Mouse (Mus musculus) liver, embryonic 14.5 days (tissue): ENCODE data around the gene Rhbg. TPM values are rescaled to one million over a fixed set of nuclear protein-coding genes. Genes with fewer than 3 reads are reported as not detected.

Experiments used
- ATAC-seq: fragments of 200-750 bp; cut with Nextera tagmentation; 2 replicates; pipeline ENCODE4 v1.8.0; 2017; ENCODE audit warnings: moderate number of reproducible peaks, mild to moderate bottlenecking, moderate library complexity; ENCODE audit not compliant: insufficient read depth
- DNase-seq, 3 experiments: peaks; one replicate each; pipeline ENCODE4 v3.0.0-alpha.2; 2012 to 2013; ENCODE audit warnings: low read depth in 3 of 3, low spot score in 3 of 3
- H3K27ac ChIP-seq: fragments of 300-500 bp; sonication (generic); 2 replicates; pipeline ENCODE4 v1.5.1; 2014; ENCODE audit warnings: moderate library complexity, mild to moderate bottlenecking, control low read depth, inconsistent platforms
- H3K27me3 ChIP-seq: fragments of 300-500 bp; sonication (generic); 2 replicates; pipeline ENCODE4 v1.6.1; 2014; ENCODE audit warnings: mild to moderate bottlenecking, low read length, moderate library complexity; ENCODE audit not compliant: control insufficient read depth, insufficient read depth
- H3K36me3 ChIP-seq: fragments of 300-500 bp; sonication (generic); replicated peaks from 2 replicates; pipeline ENCODE4 v1.6.1; 2014; ENCODE audit warnings: low read depth; ENCODE audit not compliant: control insufficient read depth, insufficient read depth
- H3K4me1 ChIP-seq, 2 experiments: fragments of 200-500 bp in 1 of 2; fragments of 300-500 bp in 1 of 2; sonication (generic) in 1 of 2; replicated peaks; 2 replicates each; pipeline ENCODE4 v1.6.1; 2012 to 2014; ENCODE audit warnings: antibody characterized with exemption in 1 of 2, inconsistent platforms in 1 of 2, low read length in 1 of 2; ENCODE audit not compliant: control insufficient read depth in 2 of 2, insufficient read depth in 2 of 2
- H3K4me2 ChIP-seq: fragments of 300-500 bp; sonication (generic); 2 replicates; pipeline ENCODE4 v1.6.1; 2014; ENCODE audit warnings: low read depth, mild to moderate bottlenecking, control low read depth, moderate library complexity
- H3K4me3 ChIP-seq, 2 experiments: fragments of 200-500 bp in 1 of 2; fragments of 300-500 bp in 1 of 2; sonication (generic) in 1 of 2; 2 replicates each; pipeline ENCODE4 v1.5.1; 2012 to 2014; ENCODE audit warnings: low read depth in 2 of 2, low read length in 2 of 2, mild to moderate bottlenecking in 2 of 2, control low read depth in 1 of 2, inconsistent platforms in 1 of 2, moderate library complexity in 1 of 2; ENCODE audit not compliant: insufficient read depth in 1 of 2
- H3K9ac ChIP-seq: fragments of 300-500 bp; sonication (generic); replicated peaks from 2 replicates; pipeline ENCODE4 v1.6.1; 2014; ENCODE audit warnings: mild to moderate bottlenecking, control low read depth, moderate library complexity
- H3K9me3 ChIP-seq: fragments of 300-500 bp; sonication (generic); 2 replicates; pipeline ENCODE4 v1.6.1; 2016; ENCODE audit warnings: low read length, mixed read lengths; ENCODE audit not compliant: control insufficient read depth
- CTCF ChIP-seq: IDR thresholded peaks from 2 replicates; pipeline ENCODE4 v1.5.1; 2016; ENCODE audit warnings: antibody characterized with exemption, low read depth, control low read depth
- EP300 ChIP-seq: IDR thresholded peaks from 2 replicates; pipeline ENCODE4 v1.6.1; 2016; ENCODE audit warnings: antibody characterized with exemption, low read depth
- WGBS: fragments of 180-500 bp; shearing (Covaris S2); extraction: QIAGEN DNeasy Blood & Tissue Kit; methylation state at CpG from one replicate; pipeline ENCODE4 v1.1.7; 2014; ENCODE audit not compliant: insufficient replicate concordance; 5-methylcytosine and 5-hydroxymethylcytosine counted together
- microRNA-seq: library from miRNA; unstranded; fragments of <30 nt; microRNA quantifications from one replicate; pipeline ENCODE4, GENCODE M21; 2016
- polyA plus RNA-seq, 2 experiments: library from polyadenylated mRNA; depleted of rRNA in 1 of 2; stranded (reverse) in 1 of 2; unstranded in 1 of 2; fragments of >200 nt; fragmentation: Nextera tagmentation in 1 of 2; extraction: Ambion mirVana in 1 of 2; gene quantifications; 2 replicates each; pipeline versions ENCODE4 v1.2.1 to v1.2.3; 2012 to 2014

The Rhbg gene
- polyA plus RNA-seq, 2 experiments: 5.6 to 7.6 TPM

GRCm38 (mm10) chr3:88198505-88199020 is 55.9 kb downstream of the Rhbg start:
- Histone ChIP-seq H3K4me3 (no peak overlapping the region), H3K4me1 (no peaks in the 10 kb centered on the region), H3K27me3 (peaks cover 68% of the 10 kb centered on the region), H3K27ac (no peak overlapping the region), H3K4me2 (no peak overlapping the region), H3K9ac (no peak overlapping the region), H3K9me3 (no peaks in the 10 kb centered on the region), H3K36me3 (no peaks in the 10 kb centered on the region)
- WGBS: 4% methylated on average over 9 of the region's 9 CpGs
- no peak for ATAC-seq
- TF ChIP-seq CTCF (no peak), EP300 (no peak)
- no peak for DNase-seq

GRCm38 (mm10) chr3:88197741-88198504 is 56.6 kb downstream of the Rhbg start:
- no peak overlapping the region for H3K27ac ChIP-seq
- no peaks in the 10 kb centered on the region for H3K9me3 ChIP-seq
- peaks cover 67% of the 10 kb centered on the region for H3K27me3 ChIP-seq
- 12% methylated on average over 10 of the region's 10 CpGs for WGBS
- no peak for ATAC-seq
- DNase-seq: no peak
- no peak overlapping the region for H3K9ac ChIP-seq
- no peaks in the 10 kb centered on the region for H3K4me1 ChIP-seq
- no peak overlapping the region for H3K4me2 ChIP-seq
- no peak overlapping the region for H3K4me3 ChIP-seq
- no peak for TF ChIP-seq EP300
- no peak for TF ChIP-seq CTCF
- no peaks in the 10 kb centered on the region for H3K36me3 ChIP-seq

Small RNAs within 50 kb of the gene (microRNA-seq; reads per million reads assigned to microRNA genes)
- gene Gm25641 (not detected), gene Mir3093 (not detected), gene Mir9-1 (not detected)

Other genes with a start within 250 kb of the Rhbg start
- not detected in 2 replicates for gene Hapln2, start 227.1 kb downstream of the Rhbg start, polyA plus RNA-seq (2012; rRNA removed)
- gene Hapln2, start 227.1 kb downstream of the Rhbg start, polyA plus RNA-seq (2014; fragmentation: Nextera tagmentation; extraction: Ambion mirVana): not detected in 2 replicates
- 5.4 and 11.5 TPM in 2 replicates for gene Gpatch4, start 211.6 kb downstream of the Rhbg start, polyA plus RNA-seq (2012; rRNA removed)
- gene Gpatch4, start 211.6 kb downstream of the Rhbg start, polyA plus RNA-seq (2014; fragmentation: Nextera tagmentation; extraction: Ambion mirVana): 19.0 and 22.2 TPM in 2 replicates
- 25.0 and 26.1 TPM in 2 replicates for gene Naxe, start 196.2 kb downstream of the Rhbg start, polyA plus RNA-seq (2012; rRNA removed)
- gene Naxe, start 196.2 kb downstream of the Rhbg start, polyA plus RNA-seq (2014; fragmentation: Nextera tagmentation; extraction: Ambion mirVana): 59.6 and 67.7 TPM in 2 replicates
- not detected in 2 replicates for gene Ttc24, start 176.4 kb downstream of the Rhbg start, polyA plus RNA-seq (2012; rRNA removed)
- gene Ttc24, start 176.4 kb downstream of the Rhbg start, polyA plus RNA-seq (2014; fragmentation: Nextera tagmentation; extraction: Ambion mirVana): not detected in 2 replicates
- gene Iqgap3, start 172.7 kb downstream of the Rhbg start, polyA plus RNA-seq (2012; rRNA removed): 8.4 and 8.8 TPM in 2 replicates
- gene Iqgap3, start 172.7 kb downstream of the Rhbg start, polyA plus RNA-seq (2014; fragmentation: Nextera tagmentation; extraction: Ambion mirVana): 6.7 and 7.6 TPM in 2 replicates
- gene Mef2d, start 112.3 kb downstream of the Rhbg start, polyA plus RNA-seq (2012; rRNA removed): 10.3 and 11.1 TPM in 2 replicates
- 6.4 and 7.5 TPM in 2 replicates for gene Mef2d, start 112.3 kb downstream of the Rhbg start, polyA plus RNA-seq (2014; fragmentation: Nextera tagmentation; extraction: Ambion mirVana)
- gene Gm38392, start 32.5 kb upstream of the Rhbg start, polyA plus RNA-seq (2012; rRNA removed): not detected in 2 replicates
- not detected in 2 replicates for gene Gm38392, start 32.5 kb upstream of the Rhbg start, polyA plus RNA-seq (2014; fragmentation: Nextera tagmentation; extraction: Ambion mirVana)
- gene Tsacc, start 42.3 kb upstream of the Rhbg start, polyA plus RNA-seq (2012; rRNA removed): 2.3 and 2.5 TPM in 2 replicates
- 3.7 and 4.6 TPM in 2 replicates for gene Tsacc, start 42.3 kb upstream of the Rhbg start, polyA plus RNA-seq (2014; fragmentation: Nextera tagmentation; extraction: Ambion mirVana)
- gene Cct3, start 42.4 kb upstream of the Rhbg start, polyA plus RNA-seq (2012; rRNA removed): 121 and 179 TPM in 2 replicates
- gene Cct3, start 42.4 kb upstream of the Rhbg start, polyA plus RNA-seq (2014; fragmentation: Nextera tagmentation; extraction: Ambion mirVana): 269 and 292 TPM in 2 replicates
- 29.2 and 31.1 TPM in 2 replicates for gene Glmp, start 70.3 kb upstream of the Rhbg start, polyA plus RNA-seq (2012; rRNA removed)
- 51.6 and 52.4 TPM in 2 replicates for gene Glmp, start 70.3 kb upstream of the Rhbg start, polyA plus RNA-seq (2014; fragmentation: Nextera tagmentation; extraction: Ambion mirVana)
- 0.70 and 0.92 TPM in 2 replicates for gene Tmem79, start 81.4 kb upstream of the Rhbg start, polyA plus RNA-seq (2012; rRNA removed)
- gene Tmem79, start 81.4 kb upstream of the Rhbg start, polyA plus RNA-seq (2014; fragmentation: Nextera tagmentation; extraction: Ambion mirVana): 0.92 and 1.0 TPM in 2 replicates
- gene Smg5, start 81.6 kb upstream of the Rhbg start, polyA plus RNA-seq (2012; rRNA removed): 33.6 and 36.6 TPM in 2 replicates
- 18.8 and 23.7 TPM in 2 replicates for gene Smg5, start 81.6 kb upstream of the Rhbg start, polyA plus RNA-seq (2014; fragmentation: Nextera tagmentation; extraction: Ambion mirVana)
- gene Paqr6, start 109.9 kb upstream of the Rhbg start, polyA plus RNA-seq (2012; rRNA removed): 7.8 and 8.7 TPM in 2 replicates
- gene Paqr6, start 109.9 kb upstream of the Rhbg start, polyA plus RNA-seq (2014; fragmentation: Nextera tagmentation; extraction: Ambion mirVana): 4.1 and 6.6 TPM in 2 replicates
- gene Bglap3, start 118.0 kb upstream of the Rhbg start, polyA plus RNA-seq (2012; rRNA removed): 0.27 and 0.38 TPM in 2 replicates
- 0.29 and 0.38 TPM in 2 replicates for gene Bglap3, start 118.0 kb upstream of the Rhbg start, polyA plus RNA-seq (2014; fragmentation: Nextera tagmentation; extraction: Ambion mirVana)
- gene Bglap2, start 124.0 kb upstream of the Rhbg start, polyA plus RNA-seq (2012; rRNA removed): not detected in 2 replicates
- not detected in 2 replicates for gene Bglap2, start 124.0 kb upstream of the Rhbg start, polyA plus RNA-seq (2014; fragmentation: Nextera tagmentation; extraction: Ambion mirVana)
- gene Bglap, start 129.8 kb upstream of the Rhbg start, polyA plus RNA-seq (2012; rRNA removed): not detected in 2 replicates
- not detected in 2 replicates for gene Bglap, start 129.8 kb upstream of the Rhbg start, polyA plus RNA-seq (2014; fragmentation: Nextera tagmentation; extraction: Ambion mirVana)
- gene Pmf1, start 155.6 kb upstream of the Rhbg start, polyA plus RNA-seq (2012; rRNA removed): 59.1 and 60.6 TPM in 2 replicates
- gene Pmf1, start 155.6 kb upstream of the Rhbg start, polyA plus RNA-seq (2014; fragmentation: Nextera tagmentation; extraction: Ambion mirVana): 73.8 and 81.2 TPM in 2 replicates
- gene Slc25a44, start 170.4 kb upstream of the Rhbg start, polyA plus RNA-seq (2012; rRNA removed): 8.8 and 9.2 TPM in 2 replicates
- gene Slc25a44, start 170.4 kb upstream of the Rhbg start, polyA plus RNA-seq (2014; fragmentation: Nextera tagmentation; extraction: Ambion mirVana): 9.9 and 11.7 TPM in 2 replicates
- 12.7 and 17.8 TPM in 2 replicates for gene Sema4a, start 206.5 kb upstream of the Rhbg start, polyA plus RNA-seq (2012; rRNA removed)
- 9.1 and 10.5 TPM in 2 replicates for gene Sema4a, start 206.5 kb upstream of the Rhbg start, polyA plus RNA-seq (2014; fragmentation: Nextera tagmentation; extraction: Ambion mirVana)